Mouse (Mus musculus): ENCODE data around the gene Spocd1. TPM values are rescaled to one million over a fixed set of nuclear protein-coding genes. Genes with fewer than 3 reads are reported as not detected.

Gene Spocd1
- polyA plus RNA-seq, 2 experiments from 2014 or later, result not detected

Other genes starting within 250 kb of the Spocd1 start
- gene Tmem39b, start 232.4 kb upstream of the Spocd1 start, polyA plus RNA-seq (2017; shearing (Covaris generic)), result 10 to 100 TPM in 1 of 2 experiments, 1 to 10 TPM in 1; 8.1 to 16.8 TPM
- gene Khdrbs1, start 186.9 kb upstream of the Spocd1 start, polyA plus RNA-seq (2017; shearing (Covaris generic)), result 10 to 100 TPM; 24.8 to 39.1 TPM
- 1,000 to 10,000 TPM; 1,309 to 1,442 TPM for gene Ptp4a2, start 118.0 kb upstream of the Spocd1 start, polyA plus RNA-seq (2017; shearing (Covaris generic))
- gene Adgrb2, start 55.6 kb downstream of the Spocd1 start, polyA plus RNA-seq (2017; shearing (Covaris generic)), result under 1 TPM in 1 of 2 experiments, not detected in 1; 0.34 TPM
- not detected for gene Col16a1, start 118.6 kb downstream of the Spocd1 start, polyA plus RNA-seq (2017; shearing (Covaris generic))
- gene Pef1, start 173.3 kb downstream of the Spocd1 start, polyA plus RNA-seq (2017; shearing (Covaris generic)), result 10 to 100 TPM; 35.0 to 38.4 TPM
- gene Hcrtr1, start 210.1 kb downstream of the Spocd1 start, polyA plus RNA-seq (2017; shearing (Covaris generic)), result not detected
- gene Tinagl1, start 245.9 kb downstream of the Spocd1 start, polyA plus RNA-seq (2017; shearing (Covaris generic)), result not detected